Mouse (Mus musculus) kidney, adult 2 months (tissue): ENCODE measurements at regions not wholly inside any gene's neighbourhood (a gene's known extent, or its start where the extent isn't known, plus 50 kb on each side); places are given as distances from the start of the nearest gene placed in this dataset.

ENCODE experiments used
- CTCF ChIP-seq: fragments of 200-500 bp; conservative IDR thresholded peaks from 2 replicates; pipeline ENCODE4 v1.5.1; 2011; ENCODE audit warnings: low read depth, mild to moderate bottlenecking, control low read depth, low read length, moderate library complexity, mixed read lengths; ENCODE audit not compliant: insufficient read depth, insufficient read length
- POLR2A ChIP-seq: fragments of 200-500 bp; IDR thresholded peaks from one replicate; pipeline ENCODE4 v1.6.1; 2011; ENCODE audit warnings: low read depth, low read length, control low read depth

- TF ChIP-seq CTCF = no peak
- TF ChIP-seq POLR2A = no peak
Observed at GRCm38 (mm10) chr8:8457536-8457935, 203.5 kb downstream of the Efnb2 start.
